Mouse (Mus musculus) myocyte (in vitro differentiated cells): Measurements from ENCODE around the gene Pgp.

Experiments
- POLR2A ChIP-seq: IDR thresholded peaks from one replicate; pipeline ENCODE4 v1.6.1; 2011; ENCODE audit warnings: low read depth, mild to moderate bottlenecking, control low read depth, moderate library complexity; ENCODE audit not compliant: insufficient read length
- SRF ChIP-seq: IDR thresholded peaks from one replicate; pipeline ENCODE4 v1.6.1; 2011; ENCODE audit warnings: low read depth; ENCODE audit not compliant: control insufficient read depth, insufficient read length
- TCF12 ChIP-seq: IDR thresholded peaks from one replicate; pipeline ENCODE4 v1.6.1; 2011; ENCODE audit warnings: mild to moderate bottlenecking, control low read depth; ENCODE audit not compliant: poor library complexity, insufficient read depth, severe bottlenecking
- USF1 ChIP-seq: IDR thresholded peaks from one replicate; pipeline ENCODE4 v1.6.1; 2011; ENCODE audit warnings: low read depth, mild to moderate bottlenecking, control low read depth, moderate library complexity

- TF ChIP-seq TCF12, result no peak
- TF ChIP-seq POLR2A, result no peak
- no peak for TF ChIP-seq USF1
- no peak for TF ChIP-seq SRF
Observed at GRCm38 (mm10) chr17:24451220-24451619, 19.0 kb upstream of the Pgp start.
